In genomic region chr12:116653684-116654083, GRCm38 (mm10) we compare ENCODE assay signal across 16 mouse cellular contexts.
DNase-seq lines count a peak whose midpoint lies in the region; ATAC-seq and TF ChIP-seq lines count a peak whose summit lies in the region.
"Had no signal": no experiment of that assay in that cellular context is flagged by ENCODE, and none has a peak within 500 bp of the region (broad histone marks: within the 10 kb centered on the region; RNA-seq: fewer than 3 reads in every experiment).

No protein-coding gene starts in this region.

- no peaks in the 10 kb centered on the region for H3K27me3 ChIP-seq in heart, adult 2 months (ENCODE audit: control insufficient read depth, insufficient read depth, low read length)
- no peaks in the 10 kb centered on the region for H3K27me3 ChIP-seq in lung, postnatal 0 days (replicated peaks; ENCODE audit: insufficient read depth, low read length)
- H3K27me3 ChIP-seq: embryonic facial prominence, embryonic 15.5 days; heart, embryonic 12.5 days; hindbrain, embryonic 15.5 days; liver, embryonic 15.5 days; neural tube, embryonic 15.5 days had no signal

- H3K36me3 ChIP-seq in heart, adult 2 months (ENCODE audit: control insufficient read depth, insufficient read depth, low read length), result no peaks in the 10 kb centered on the region
- H3K36me3 ChIP-seq in lung, postnatal 0 days (ENCODE audit: insufficient read depth, low read length), result no peaks in the 10 kb centered on the region
- H3K36me3 ChIP-seq: embryonic facial prominence, embryonic 15.5 days; heart, embryonic 12.5 days; hindbrain, embryonic 15.5 days; liver, embryonic 15.5 days; neural tube, embryonic 15.5 days had no signal

- no peak for DNase-seq in heart, adult 2 months
- no peak for DNase-seq in heart, adult 18-20 months
- DNase-seq in lung, postnatal 0 days (ENCODE audit: low spot score), result no peak
- DNase-seq in lung, postnatal 14 days, result no peak
- no peak for DNase-seq in brain, embryonic 14.5 days (ENCODE audit: low read depth)
- DNase-seq in thymus, postnatal 25 days, result peak; percentile 59
- no peak for DNase-seq in cerebellum, adult 9-11 months
- no peak for DNase-seq in gastrocnemius, adult 2 months
- DNase-seq: kidney, postnatal 14 days; midbrain, embryonic 14.5 days; right cerebral cortex, postnatal 25 days had no signal

- no peak overlapping the region for H3K4me3 ChIP-seq in heart, adult 2 months
- H3K4me3 ChIP-seq in lung, postnatal 0 days (ENCODE audit: low read depth, low read length), result no peak overlapping the region
- no peak overlapping the region for H3K4me3 ChIP-seq in gastrocnemius, adult 2 months
- H3K4me3 ChIP-seq: embryonic facial prominence, embryonic 15.5 days; heart, embryonic 12.5 days; hindbrain, embryonic 15.5 days; liver, embryonic 15.5 days; neural tube, embryonic 15.5 days had no signal

- no peak overlapping the region for H3K9ac ChIP-seq in heart, adult 2 months (ENCODE audit: low read depth, low read length)
- no peak overlapping the region for H3K9ac ChIP-seq in lung, postnatal 0 days (replicated peaks; ENCODE audit: low read depth)
- H3K9ac ChIP-seq: embryonic facial prominence, embryonic 15.5 days; heart, embryonic 12.5 days; hindbrain, embryonic 15.5 days; liver, embryonic 15.5 days; neural tube, embryonic 15.5 days had no signal

- no peak for TF ChIP-seq EP300 in heart, adult 2 months (IDR thresholded peaks at IDR 0.05; ENCODE audit: insufficient read depth, low read depth, low read length)
- TF ChIP-seq EP300 in lung, postnatal 0 days (IDR thresholded peaks at IDR 0.05), result no peak

- no peak for ATAC-seq in lung, postnatal 0 days

- H3K79me2 ChIP-seq in heart, adult 2 months (replicated peaks; ENCODE audit: control insufficient read depth, insufficient read depth, low read length), result no peaks in the 10 kb centered on the region

- no peak for TF ChIP-seq POLR2A in heart, adult 2 months (IDR thresholded peaks at IDR 0.05; ENCODE audit: insufficient read depth, low read depth, low read length)
- no peak for TF ChIP-seq POLR2A in brain, embryonic 14.5 days (IDR thresholded peaks at IDR 0.05; ENCODE audit: borderline replicate concordance, extremely low read depth, insufficient read depth, insufficient read length, poor library complexity, severe bottlenecking)

- H3K4me2 ChIP-seq in lung, postnatal 0 days (replicated peaks; ENCODE audit: low read depth, low read length), result no peak overlapping the region
- H3K4me2 ChIP-seq: embryonic facial prominence, embryonic 15.5 days; heart, embryonic 12.5 days; hindbrain, embryonic 15.5 days; liver, embryonic 15.5 days; neural tube, embryonic 15.5 days had no signal

- H3K9me3 ChIP-seq in lung, postnatal 0 days (ENCODE audit: low read length), result no peaks in the 10 kb centered on the region
- H3K9me3 ChIP-seq: embryonic facial prominence, embryonic 15.5 days; heart, embryonic 12.5 days; hindbrain, embryonic 15.5 days; liver, embryonic 15.5 days; neural tube, embryonic 15.5 days had no signal

- no peaks in the 10 kb centered on the region for H3K4me1 ChIP-seq in heart, adult 2 months (ENCODE audit: control insufficient read depth, insufficient read depth, low read length)
- no peaks in the 10 kb centered on the region for H3K4me1 ChIP-seq in lung, postnatal 0 days (ENCODE audit: insufficient read depth, low read depth, low read length)
- H3K4me1 ChIP-seq: embryonic facial prominence, embryonic 15.5 days; heart, embryonic 12.5 days; hindbrain, embryonic 15.5 days; liver, embryonic 15.5 days; neural tube, embryonic 15.5 days had no signal

- H3K27ac ChIP-seq in heart, adult 2 months, result no peak overlapping the region
- H3K27ac ChIP-seq in lung, postnatal 0 days (ENCODE audit: low read length), result no peak overlapping the region
- no peak overlapping the region for H3K27ac ChIP-seq in gastrocnemius, adult 2 months
- H3K27ac ChIP-seq: embryonic facial prominence, embryonic 15.5 days; hindbrain, embryonic 15.5 days; liver, embryonic 15.5 days; neural tube, embryonic 15.5 days had no signal

- peak; percentile 29 for TF ChIP-seq CTCF in heart, adult 2 months (IDR thresholded peaks at IDR 0.05)
- peak; percentile 45 for TF ChIP-seq CTCF in lung, postnatal 0 days (IDR thresholded peaks at IDR 0.05)
- TF ChIP-seq CTCF in brain, embryonic 14.5 days (IDR thresholded peaks at IDR 0.05; ENCODE audit: borderline replicate concordance, extremely low read depth, insufficient read depth, insufficient read length), result peak; percentile 29; the same call in 1 of the 2 replicates
- no peak for TF ChIP-seq CTCF in gastrocnemius, adult 2 months (IDR thresholded peaks at IDR 0.05)

- WGBS in heart, adult 2 months, result 56% methylated on average over 1 of the region's 1 CpGs
- WGBS in lung, postnatal 0 days, result 62% methylated on average over 1 of the region's 1 CpGs

- intact Hi-C loops in heart, adult 2 months (cut with DNase I), result no loop called here
- intact Hi-C loops in gastrocnemius, adult 2 months (cut with DNase I), result no loop called here
